Mouse (Mus musculus): ENCODE results near the gene Gm10681.
A peak's percentile ranks its signal among the peaks of the same experiment; 100 is the strongest.
"Not testable (repeated sequence)": the region's sequence is repeated elsewhere in the genome, so short reads cannot be mapped to it uniquely, and the experiment has no call there.

The Gm10681 gene

DNA sequence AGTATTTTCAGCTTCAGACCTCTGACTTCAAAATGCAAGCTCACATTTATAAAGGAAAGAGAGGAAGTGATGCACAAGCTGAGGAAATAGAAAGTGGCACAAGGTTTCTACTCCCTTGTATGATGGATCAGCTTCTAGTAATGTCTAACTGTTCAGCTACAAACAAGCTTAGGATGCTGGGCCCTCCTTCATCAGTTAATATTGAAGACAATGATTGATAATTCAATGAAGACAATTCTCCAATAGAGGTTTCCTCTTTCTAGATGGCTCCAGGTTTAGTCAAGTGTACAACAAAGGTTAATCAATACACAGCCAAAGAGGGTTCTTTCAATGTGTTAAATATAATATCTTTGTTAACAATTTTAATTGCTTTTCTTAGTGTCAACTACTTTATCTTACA lies at the start of gene Gm10681:
Gene Gm10681, minus strand, starts transcription at position 101 of the 400 bp plus-strand sequence.
- no peak for DNase-seq (ENCODE audit: low spot score)

- no peak for DNase-seq (ENCODE audit: low spot score)
Observed at GRCm38 (mm10) chr3:98635145-98635544, 46.5 kb upstream of the Gm10681 start.

GRCm38 (mm10) chr3:98630152-98630551 lies 41.5 kb upstream of the Gm10681 start, which contains the start of gene Hsd3b5:
TSS of gene Hsd3b5 (minus strand) at chr3:98630252.
- no peak for DNase-seq (ENCODE audit: low spot score)

DNA sequence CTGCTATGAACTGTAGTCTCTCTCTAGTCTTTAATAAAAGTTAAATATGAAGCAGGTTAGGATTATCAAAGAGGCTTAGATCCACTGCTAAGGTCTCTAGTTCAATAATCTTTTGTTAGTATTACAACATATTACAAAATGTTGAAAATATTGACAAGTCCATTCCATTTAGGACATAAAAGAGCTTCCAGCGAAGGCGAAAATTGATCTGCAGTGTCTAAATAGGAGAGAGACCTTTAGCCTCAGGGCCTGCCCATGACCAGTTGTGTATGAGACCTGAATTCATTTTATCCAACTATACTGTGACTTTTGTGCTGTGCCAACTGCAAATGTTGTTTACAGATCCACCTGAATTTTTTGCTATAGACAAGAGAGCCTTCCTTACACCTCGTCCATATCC lies 41.0 kb upstream of the Gm10681 start:
- no peak for DNase-seq (ENCODE audit: low spot score)

DNA sequence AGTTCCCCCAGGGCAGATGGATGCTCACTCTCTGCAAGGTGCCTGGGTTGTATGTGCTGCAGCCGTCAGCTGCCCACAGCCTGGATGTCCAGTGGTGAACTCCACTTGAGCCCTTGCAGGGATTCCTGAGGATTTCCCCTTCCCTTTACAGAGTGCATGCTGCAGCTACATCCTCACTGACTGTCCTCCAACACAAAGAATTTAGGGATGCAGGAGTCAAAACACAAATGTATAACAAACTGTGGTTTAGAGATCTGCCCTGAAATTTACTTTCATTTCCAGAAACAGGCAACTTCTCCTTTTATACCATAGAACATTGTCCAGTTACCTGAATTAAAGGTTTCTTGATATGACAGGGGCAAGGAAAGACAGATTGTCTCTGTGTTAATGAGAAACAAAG lies 28.2 kb upstream of the Gm10681 start:
- DNase-seq (ENCODE audit: low spot score), result not testable (repeated sequence)

DNA sequence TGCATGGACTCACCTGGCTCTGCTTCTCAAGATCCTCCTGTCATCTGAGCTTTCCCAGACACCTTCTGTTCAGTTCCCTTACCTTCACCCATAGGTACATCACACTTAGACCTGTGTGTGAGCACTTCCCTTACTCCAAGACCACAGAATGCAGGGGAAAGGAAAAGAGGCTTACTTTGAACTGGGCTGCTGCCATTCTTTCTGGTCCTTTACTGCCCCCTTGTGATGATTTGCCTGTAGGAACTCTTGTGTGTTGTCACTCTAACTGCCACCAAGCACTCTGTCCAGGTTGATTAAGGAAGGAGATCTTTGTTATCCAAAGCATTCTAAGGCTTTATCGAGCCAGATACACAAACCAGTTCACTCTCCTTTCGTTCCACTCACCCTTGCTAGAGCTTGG lies 27.6 kb upstream of the Gm10681 start:
- not testable (repeated sequence) for DNase-seq (ENCODE audit: low spot score)

DNA sequence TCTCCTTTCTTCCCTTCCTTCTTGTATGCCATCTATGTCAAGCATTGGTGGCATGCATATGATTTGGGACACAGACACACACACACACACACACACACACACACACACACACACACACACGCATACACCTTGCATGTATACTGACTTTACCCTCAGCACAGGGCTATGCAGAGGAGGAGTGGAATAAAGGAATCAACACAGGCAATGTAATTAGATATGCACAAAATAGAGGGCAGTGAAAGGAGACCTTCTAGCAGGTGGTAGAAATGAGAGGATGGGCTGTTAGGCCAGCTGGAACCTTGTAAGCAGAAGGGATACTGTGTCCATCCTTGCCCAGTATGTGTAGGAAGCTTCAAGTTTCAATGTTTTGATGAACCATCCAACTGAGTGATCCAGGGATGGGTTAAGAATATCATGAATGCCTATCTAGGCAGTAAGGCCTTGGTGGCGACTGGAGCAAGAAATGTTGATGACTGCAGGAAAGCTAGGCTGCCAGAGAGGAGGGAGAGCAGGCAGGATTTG lies 25.9 kb upstream of the Gm10681 start:
- DNase-seq (ENCODE audit: low spot score), result not testable (repeated sequence)

DNA sequence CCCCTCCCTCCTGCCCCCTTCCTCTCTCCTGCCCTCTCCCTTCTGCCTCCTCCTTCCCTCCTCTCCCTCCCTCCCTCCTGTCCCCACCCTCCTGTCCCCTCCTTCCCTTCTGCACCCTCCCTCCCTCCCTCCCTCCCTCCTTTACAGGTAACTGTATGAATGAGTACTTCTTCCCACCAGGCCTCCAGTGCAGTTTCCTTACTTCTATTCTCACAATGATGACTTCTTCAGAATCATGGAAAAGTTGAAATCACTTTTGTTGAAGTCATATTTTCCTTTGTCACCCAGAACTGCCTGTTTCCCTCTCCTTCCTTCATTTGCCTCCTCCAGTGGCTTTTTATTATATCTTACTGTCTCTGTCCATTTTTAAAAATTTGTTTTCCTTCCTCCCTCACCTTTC lies 25.4 kb upstream of the Gm10681 start:
- DNase-seq (ENCODE audit: low spot score), result no peak

- DNase-seq (ENCODE audit: low spot score), result not testable (repeated sequence)
Observed at GRCm38 (mm10) chr3:98613540-98613939, 24.9 kb upstream of the Gm10681 start.

GRCm38 (mm10) chr3:98587721-98588120 lies 886 bp downstream of the Gm10681 start:
- DNase-seq (ENCODE audit: low spot score), result no peak

- not testable (repeated sequence) for DNase-seq (ENCODE audit: low spot score)
Observed at GRCm38 (mm10) chr3:98582622-98583021, 6.0 kb downstream of the Gm10681 start.

GRCm38 (mm10) chr3:98582202-98582601 lies 6.4 kb downstream of the Gm10681 start:
- not testable (repeated sequence) for DNase-seq (ENCODE audit: low spot score)

- peak; percentile 11 for DNase-seq (ENCODE audit: low spot score)
Observed at GRCm38 (mm10) chr3:98581024-98581423, 7.6 kb downstream of the Gm10681 start.

DNA sequence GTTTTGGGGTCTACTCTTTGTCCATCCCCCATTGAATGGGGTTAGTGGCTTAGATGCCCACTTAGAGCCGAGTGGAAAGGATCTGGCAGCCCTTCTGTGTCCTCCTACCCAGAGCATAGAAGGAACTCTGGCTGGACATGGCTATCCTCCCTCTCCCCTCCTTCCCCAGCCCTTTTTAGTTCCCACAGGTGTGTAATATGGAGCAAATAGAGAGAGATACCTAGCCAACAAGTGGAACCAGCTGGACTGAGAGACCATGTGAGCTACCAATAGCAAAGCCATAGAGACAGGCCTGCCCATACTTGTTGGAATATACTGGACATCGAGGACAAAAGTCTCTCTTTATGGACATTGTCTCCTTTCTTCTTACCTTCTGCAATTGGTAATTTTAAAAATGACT lies 20.9 kb downstream of the Gm10681 start:
- not testable (repeated sequence) for DNase-seq (ENCODE audit: low spot score)

DNA sequence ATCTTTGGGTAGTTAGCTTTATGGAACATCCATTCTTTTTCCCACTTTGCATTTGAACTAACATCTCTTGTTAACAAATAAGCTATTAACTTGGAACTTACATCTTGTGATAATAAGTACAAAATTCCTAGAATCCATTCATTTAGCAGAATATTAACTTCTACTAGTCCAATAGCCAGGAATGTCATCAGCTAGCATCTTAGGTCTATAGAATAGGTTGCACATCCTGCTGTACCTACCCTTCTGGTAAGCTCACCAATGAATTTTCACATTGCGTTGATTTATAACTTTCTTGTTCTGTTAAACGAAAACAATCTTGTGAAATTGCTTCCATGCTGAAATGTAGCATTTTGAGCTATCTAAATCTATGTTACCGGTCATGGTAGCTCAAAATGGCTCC lies 23.7 kb downstream of the Gm10681 start:
- not testable (repeated sequence) for DNase-seq (ENCODE audit: low spot score)

DNA sequence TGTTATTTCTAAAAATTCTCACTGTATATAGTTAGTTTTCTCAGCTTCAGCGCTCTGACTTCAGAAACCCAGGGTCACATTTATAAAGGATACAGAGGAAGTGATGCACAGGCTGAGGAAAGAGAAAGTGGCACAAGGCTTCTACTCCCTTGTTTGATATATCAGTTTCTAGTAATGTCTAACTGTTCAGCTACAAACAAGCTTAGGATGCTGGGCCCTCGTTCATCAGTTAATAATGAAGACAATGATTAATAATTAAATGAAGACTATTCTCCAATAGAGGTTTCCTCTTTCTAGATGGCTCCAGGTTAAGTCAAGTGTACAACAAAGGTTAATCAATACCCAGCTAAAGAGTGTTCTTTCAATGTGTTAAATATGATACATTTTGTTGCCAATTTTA lies 24.8 kb downstream of the Gm10681 start:
- DNase-seq (ENCODE audit: low spot score), result not testable (repeated sequence)

DNA sequence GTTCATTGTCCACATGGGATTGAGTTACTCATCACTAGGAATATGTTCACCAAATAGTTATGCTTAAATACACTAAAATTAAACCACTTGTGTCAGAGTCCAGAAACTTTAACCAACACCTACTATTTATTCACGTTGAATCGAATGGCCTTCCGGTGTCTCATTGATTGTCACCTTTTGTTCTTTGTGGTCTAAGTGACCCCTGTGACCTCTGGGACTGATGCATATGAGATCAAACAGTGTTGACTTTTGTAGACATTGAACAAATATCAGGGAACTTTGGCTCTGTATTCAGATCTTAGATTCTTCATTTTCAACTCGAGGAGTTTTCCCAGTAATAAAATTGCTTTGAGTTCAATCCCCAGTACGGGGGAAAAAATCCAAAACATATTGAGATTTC lies 27.9 kb downstream of the Gm10681 start:
- not testable (repeated sequence) for DNase-seq (ENCODE audit: low spot score)

- not testable (repeated sequence) for DNase-seq (ENCODE audit: low spot score)
Observed at GRCm38 (mm10) chr3:98550832-98551231, 37.8 kb downstream of the Gm10681 start.

DNA sequence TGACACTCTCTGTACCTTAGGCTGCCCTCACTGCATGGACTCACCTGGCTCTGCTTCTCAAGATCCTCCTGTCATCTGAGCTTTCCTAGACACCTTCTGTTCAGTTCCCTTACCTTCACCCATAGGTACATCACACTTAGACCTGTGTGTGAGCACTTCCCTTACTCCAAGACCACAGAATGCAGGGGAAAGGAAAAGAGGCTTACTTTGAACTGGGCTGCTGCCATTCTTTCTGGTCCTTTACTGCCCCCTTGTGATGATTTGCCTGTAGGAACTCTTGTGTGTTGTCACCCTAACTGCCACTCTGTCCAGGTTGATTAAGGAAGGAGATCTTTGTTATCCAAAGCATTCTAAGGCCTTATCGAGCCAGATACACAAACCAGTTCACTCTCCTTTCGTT lies 38.4 kb downstream of the Gm10681 start:
- DNase-seq (ENCODE audit: low spot score), result not testable (repeated sequence)

- DNase-seq (ENCODE audit: low spot score), result not testable (repeated sequence)
Observed at GRCm38 (mm10) chr3:98548495-98548894, 40.1 kb downstream of the Gm10681 start.

GRCm38 (mm10) chr3:98547641-98548040 lies 41.0 kb downstream of the Gm10681 start:
- not testable (repeated sequence) for DNase-seq (ENCODE audit: low spot score)

DNA sequence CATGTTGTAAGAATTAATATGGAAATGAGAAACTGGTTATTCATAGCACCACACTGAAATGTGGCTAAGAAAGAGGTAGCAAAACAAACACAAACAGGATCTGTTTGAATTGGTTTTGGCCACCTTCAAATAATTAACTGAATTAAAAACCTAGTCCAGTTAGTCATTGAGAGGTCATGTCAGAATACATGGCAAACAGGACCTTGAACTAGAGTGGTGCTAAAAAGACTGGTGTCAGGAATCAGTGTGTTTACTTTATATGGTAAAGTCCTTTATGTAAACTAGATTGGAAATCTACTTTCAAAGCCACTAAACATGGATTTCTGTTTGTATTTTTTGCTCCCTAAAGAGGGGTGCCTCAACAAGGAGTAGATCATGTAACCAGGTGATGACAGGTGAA lies 63.6 kb downstream of the Gm10681 start:
- DNase-seq (ENCODE audit: low spot score), result not testable (repeated sequence)

DNA sequence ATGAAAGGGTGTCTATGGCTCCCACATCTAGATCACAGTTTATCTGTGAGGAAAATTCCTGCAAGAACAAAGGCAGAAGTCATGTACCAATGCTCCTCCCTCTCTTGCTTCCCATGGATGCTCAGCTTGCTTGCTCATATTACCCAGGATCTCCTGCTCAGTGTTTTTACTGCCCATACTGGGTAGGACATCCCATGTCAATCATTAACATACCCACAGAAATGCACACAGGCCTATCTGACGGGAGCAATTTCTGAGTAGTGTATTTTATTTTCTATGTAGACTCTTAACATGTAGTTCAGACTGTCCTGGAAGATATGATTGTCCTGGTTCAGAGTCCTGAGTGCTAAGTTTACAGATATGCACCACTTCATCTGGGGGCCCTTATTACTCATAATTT lies 64.1 kb downstream of the Gm10681 start:
- not testable (repeated sequence) for DNase-seq (ENCODE audit: low spot score)

- not testable (repeated sequence) for DNase-seq (ENCODE audit: low spot score)
Observed at GRCm38 (mm10) chr3:98522779-98523178, 65.8 kb downstream of the Gm10681 start.

Data from urinary bladder, postnatal 14 days (tissue).